Mouse (Mus musculus) liver, embryonic 14.5 days (tissue): ENCODE measurements at regions not wholly inside any gene's neighbourhood (a gene's known extent, or its start where the extent isn't known, plus 50 kb on each side); places are given as distances from the start of the nearest gene placed in this dataset.

ENCODE experiments used
- ATAC-seq: fragments of 200-750 bp; cut with Nextera tagmentation; 2 replicates; pipeline ENCODE4 v1.8.0; 2017; ENCODE audit warnings: moderate number of reproducible peaks, mild to moderate bottlenecking, moderate library complexity; ENCODE audit not compliant: insufficient read depth
- DNase-seq, 3 experiments: peaks; one replicate each; pipeline ENCODE4 v3.0.0-alpha.2; 2012 to 2013; ENCODE audit warnings: low read depth in 3 of 3, low spot score in 3 of 3
- H3K27ac ChIP-seq: fragments of 300-500 bp; sonication (generic); 2 replicates; pipeline ENCODE4 v1.5.1; 2014; ENCODE audit warnings: moderate library complexity, mild to moderate bottlenecking, control low read depth, inconsistent platforms
- H3K27me3 ChIP-seq: fragments of 300-500 bp; sonication (generic); 2 replicates; pipeline ENCODE4 v1.6.1; 2014; ENCODE audit warnings: mild to moderate bottlenecking, low read length, moderate library complexity; ENCODE audit not compliant: control insufficient read depth, insufficient read depth
- H3K36me3 ChIP-seq: fragments of 300-500 bp; sonication (generic); replicated peaks from 2 replicates; pipeline ENCODE4 v1.6.1; 2014; ENCODE audit warnings: low read depth; ENCODE audit not compliant: control insufficient read depth, insufficient read depth
- H3K4me1 ChIP-seq, 2 experiments: fragments of 200-500 bp in 1 of 2; fragments of 300-500 bp in 1 of 2; sonication (generic) in 1 of 2; replicated peaks; 2 replicates each; pipeline ENCODE4 v1.6.1; 2012 to 2014; ENCODE audit warnings: antibody characterized with exemption in 1 of 2, inconsistent platforms in 1 of 2, low read length in 1 of 2; ENCODE audit not compliant: control insufficient read depth in 2 of 2, insufficient read depth in 2 of 2
- H3K4me2 ChIP-seq: fragments of 300-500 bp; sonication (generic); 2 replicates; pipeline ENCODE4 v1.6.1; 2014; ENCODE audit warnings: low read depth, mild to moderate bottlenecking, control low read depth, moderate library complexity
- H3K4me3 ChIP-seq, 2 experiments: fragments of 200-500 bp in 1 of 2; fragments of 300-500 bp in 1 of 2; sonication (generic) in 1 of 2; 2 replicates each; pipeline ENCODE4 v1.5.1; 2012 to 2014; ENCODE audit warnings: low read depth in 2 of 2, low read length in 2 of 2, mild to moderate bottlenecking in 2 of 2, control low read depth in 1 of 2, inconsistent platforms in 1 of 2, moderate library complexity in 1 of 2; ENCODE audit not compliant: insufficient read depth in 1 of 2
- H3K9ac ChIP-seq: fragments of 300-500 bp; sonication (generic); replicated peaks from 2 replicates; pipeline ENCODE4 v1.6.1; 2014; ENCODE audit warnings: mild to moderate bottlenecking, control low read depth, moderate library complexity
- H3K9me3 ChIP-seq: fragments of 300-500 bp; sonication (generic); 2 replicates; pipeline ENCODE4 v1.6.1; 2016; ENCODE audit warnings: low read length, mixed read lengths; ENCODE audit not compliant: control insufficient read depth
- CTCF ChIP-seq: IDR thresholded peaks from 2 replicates; pipeline ENCODE4 v1.5.1; 2016; ENCODE audit warnings: antibody characterized with exemption, low read depth, control low read depth
- EP300 ChIP-seq: IDR thresholded peaks from 2 replicates; pipeline ENCODE4 v1.6.1; 2016; ENCODE audit warnings: antibody characterized with exemption, low read depth
- WGBS: fragments of 180-500 bp; shearing (Covaris S2); extraction: QIAGEN DNeasy Blood & Tissue Kit; methylation state at CpG from one replicate; pipeline ENCODE4 v1.1.7; 2014; ENCODE audit not compliant: insufficient replicate concordance; 5-methylcytosine and 5-hydroxymethylcytosine counted together

- WGBS: 58% methylated on average over 5 of the region's 5 CpGs
- H3K4me2 ChIP-seq: no peak overlapping the region
- ATAC-seq: no peak
Measured at GRCm38 (mm10) chr2:9464818-9465217, 416.2 kb upstream of the 4930412O13Rik start.

GRCm38 (mm10) chr2:9467573-9467972, 413.5 kb upstream of the 4930412O13Rik start:
- DNase-seq (no peak), ATAC-seq (no peak)
- H3K4me2 ChIP-seq: no peak overlapping the region
- no peaks in the 10 kb centered on the region for H3K27me3 ChIP-seq
- H3K9ac ChIP-seq: no peak overlapping the region
- no peak overlapping the region for H3K27ac ChIP-seq
- H3K36me3 ChIP-seq: no peaks in the 10 kb centered on the region
- H3K9me3 ChIP-seq: no peaks in the 10 kb centered on the region
- TF ChIP-seq CTCF (no peak), EP300 (no peak)
- H3K4me1 ChIP-seq: no peaks in the 10 kb centered on the region
- no peak overlapping the region for H3K4me3 ChIP-seq
- 52% methylated on average over 2 of the region's 2 CpGs for WGBS

More at GRCm38 (mm10) chr2:9464818-9465217, 416.2 kb upstream of the 4930412O13Rik start:
- Histone ChIP-seq H3K27me3 (no peaks in the 10 kb centered on the region), H3K27ac (no peak overlapping the region), H3K9me3 (no peaks in the 10 kb centered on the region), H3K4me1 (no peaks in the 10 kb centered on the region), H3K9ac (no peak overlapping the region), H3K4me3 (no peak overlapping the region), H3K36me3 (no peaks in the 10 kb centered on the region)
- no peak for TF ChIP-seq CTCF
- no peak for TF ChIP-seq EP300
- no peak for DNase-seq

- no peak overlapping the region for H3K27ac ChIP-seq
- DNase-seq (no peak), ATAC-seq (no peak)
- H3K4me3 ChIP-seq: no peak overlapping the region
- H3K9me3 ChIP-seq: no peaks in the 10 kb centered on the region
- no peak overlapping the region for H3K4me2 ChIP-seq
- WGBS: 62% methylated on average over 3 of the region's 3 CpGs
- no peaks in the 10 kb centered on the region for H3K27me3 ChIP-seq
- H3K36me3 ChIP-seq: no peaks in the 10 kb centered on the region
- H3K4me1 ChIP-seq: no peaks in the 10 kb centered on the region
- H3K9ac ChIP-seq: no peak overlapping the region
- TF ChIP-seq CTCF (no peak), EP300 (no peak)
Measured at GRCm38 (mm10) chr2:9468651-9469050, 412.4 kb upstream of the 4930412O13Rik start.

DNA sequence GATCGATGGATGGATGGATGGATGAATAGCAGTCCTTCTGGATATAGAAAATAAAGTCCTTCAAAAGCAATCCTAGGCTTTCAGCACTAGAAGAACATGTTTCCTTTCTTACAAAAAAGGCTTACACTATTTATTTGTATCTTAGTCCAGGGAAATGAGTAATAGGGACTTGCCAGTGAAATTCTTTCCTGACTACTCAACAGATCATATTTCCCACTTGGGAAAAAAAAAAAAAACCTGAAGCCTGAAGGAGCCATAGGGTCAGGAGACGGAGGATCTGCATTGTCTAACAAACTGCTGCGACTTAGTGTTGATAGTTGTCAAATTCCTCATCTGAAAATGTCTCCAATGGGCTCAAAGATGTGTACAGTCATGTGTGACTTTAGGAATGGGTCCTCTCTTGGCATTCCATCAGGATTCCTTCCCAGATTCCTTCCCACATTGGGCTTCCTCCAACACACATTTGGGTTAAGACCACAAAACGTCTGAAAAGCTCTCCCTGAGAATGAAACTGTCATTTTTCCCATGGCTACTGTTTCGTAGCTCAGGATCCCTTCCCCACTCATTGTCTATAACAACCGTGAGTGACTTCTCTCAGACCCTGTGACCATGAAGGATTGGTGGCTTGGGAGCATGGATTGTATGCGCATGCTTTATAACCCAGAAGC, 399.2 kb upstream of the 4930412O13Rik start:
- WGBS: 48% methylated on average over 7 of the region's 7 CpGs
- no peaks in the 10 kb centered on the region for H3K36me3 ChIP-seq
- H3K4me3 ChIP-seq: no peak overlapping the region
- H3K9me3 ChIP-seq: no peaks in the 10 kb centered on the region
- no peaks in the 10 kb centered on the region for H3K27me3 ChIP-seq
- H3K9ac ChIP-seq: no peak overlapping the region
- DNase-seq: no peak
- no peak for TF ChIP-seq CTCF
- TF ChIP-seq EP300: no peak
- H3K27ac ChIP-seq: no peak overlapping the region
- ATAC-seq: no peak
- H3K4me2 ChIP-seq: no peak overlapping the region
- H3K4me1 ChIP-seq: no peaks in the 10 kb centered on the region

DNA sequence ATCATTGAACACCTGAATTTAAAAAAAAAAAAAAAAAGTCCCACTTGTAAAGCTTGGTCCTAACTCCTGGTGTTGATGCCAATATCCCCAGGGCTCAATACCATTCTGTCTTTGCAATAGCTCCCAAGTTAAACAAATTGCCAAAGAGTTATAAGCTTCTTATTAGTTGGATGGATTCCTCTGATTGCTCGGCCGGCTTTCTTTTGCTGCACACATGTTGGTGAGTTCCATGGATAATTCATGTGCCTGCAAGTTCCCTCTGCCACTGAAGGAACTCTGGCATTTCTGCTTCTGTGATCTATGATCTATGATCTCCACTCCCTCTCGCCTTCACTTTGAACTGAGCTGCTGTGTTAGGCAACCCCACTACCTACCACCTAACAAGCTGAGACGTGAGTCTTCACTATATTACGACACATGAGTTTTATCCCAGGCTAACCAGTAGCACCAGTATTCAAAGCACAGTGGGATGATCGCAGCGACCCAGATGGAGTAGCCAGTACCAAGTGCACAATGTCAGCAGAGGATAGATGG, 393.6 kb upstream of the 4930412O13Rik start:
- Histone ChIP-seq H3K4me3 (no peak overlapping the region), H3K27me3 (no peaks in the 10 kb centered on the region), H3K4me1 (no peaks in the 10 kb centered on the region), H3K27ac (no peak overlapping the region), H3K4me2 (no peak overlapping the region), H3K9me3 (no peaks in the 10 kb centered on the region), H3K36me3 (no peaks in the 10 kb centered on the region), H3K9ac (no peak overlapping the region)
- TF ChIP-seq CTCF: no peak
- no peak for TF ChIP-seq EP300
- DNase-seq: no peak
- 68% methylated on average over 7 of the region's 7 CpGs for WGBS
- no peak for ATAC-seq
